Mouse (Mus musculus): ENCODE results near the gene Asxl2.

DNA sequence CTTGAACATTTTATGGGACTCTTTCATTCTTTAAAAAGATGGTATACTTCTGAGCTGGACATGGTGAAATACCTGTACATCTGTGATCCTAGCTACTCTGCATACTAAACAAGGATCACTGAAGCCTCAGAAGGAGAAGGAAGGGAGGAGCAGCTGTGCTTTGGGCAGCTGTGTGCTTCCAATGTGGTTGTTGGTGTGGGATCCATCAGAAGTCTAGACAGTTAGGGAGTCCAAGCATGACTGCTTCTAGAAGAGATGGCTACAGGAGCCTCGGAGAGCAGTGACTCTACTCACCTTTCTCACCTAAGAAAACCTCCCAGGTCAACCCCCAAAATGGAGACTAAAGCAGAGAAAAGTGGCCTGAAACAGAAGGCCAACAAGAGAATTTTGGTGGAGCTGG is 111.4 kb downstream of the Asxl2 start:
- TF ChIP-seq HCFC1 (IDR thresholded peaks at IDR 0.05; ENCODE audit: borderline replicate concordance, insufficient read depth, low read length): no peak
- TF ChIP-seq CHD2 (IDR thresholded peaks at IDR 0.05; ENCODE audit: low read depth, low read length): no peak
- TF ChIP-seq ZC3H11A (IDR thresholded peaks at IDR 0.05; ENCODE audit: borderline replicate concordance, low read depth, low read length): no peak
- no peak for TF ChIP-seq MAFK (IDR thresholded peaks at IDR 0.05; ENCODE audit: insufficient read depth, low read depth, low read length)
